Mouse (Mus musculus) stomach, postnatal 0 days (tissue): ENCODE data around the gene Vapa. TPM values are rescaled to one million over a fixed set of nuclear protein-coding genes. Genes with fewer than 3 reads are reported as not detected.

Source experiments
- ATAC-seq: fragments of 200-750 bp; cut with Nextera tagmentation; 2 replicates; pipeline ENCODE4 v1.8.0; 2017; ENCODE audit not compliant: low FRiP score, low TSS enrichment
- DNase-seq: peaks from one replicate; pipeline ENCODE4 v3.0.0-alpha.2; 2016; ENCODE audit warnings: low spot score
- H3K27ac ChIP-seq: fragments of 300-500 bp; sonication (generic); replicated peaks from 2 replicates; pipeline ENCODE4 v1.5.1; 2014; ENCODE audit warnings: mild to moderate bottlenecking, control low read depth
- H3K27me3 ChIP-seq: fragments of 300-500 bp; sonication (generic); 2 replicates; pipeline ENCODE4 v1.6.1; 2014; ENCODE audit warnings: low read length; ENCODE audit not compliant: control insufficient read depth, insufficient read depth
- H3K36me3 ChIP-seq: fragments of 300-500 bp; sonication (generic); 2 replicates; pipeline ENCODE4 v1.6.1; 2014; ENCODE audit warnings: low read length, mixed read lengths; ENCODE audit not compliant: control insufficient read depth, insufficient read depth
- H3K4me1 ChIP-seq: fragments of 300-500 bp; sonication (generic); replicated peaks from 2 replicates; pipeline ENCODE4 v1.6.1; 2014; ENCODE audit warnings: antibody characterized with exemption; ENCODE audit not compliant: control insufficient read depth, insufficient read depth
- H3K4me2 ChIP-seq: fragments of 300-500 bp; sonication (generic); replicated peaks from 2 replicates; pipeline ENCODE4 v1.6.1; 2014; ENCODE audit warnings: low read depth, mild to moderate bottlenecking, control low read depth, moderate library complexity
- H3K4me3 ChIP-seq: fragments of 300-500 bp; sonication (generic); 2 replicates; pipeline ENCODE4 v1.5.1; 2014; ENCODE audit warnings: low read depth, low read length, control low read depth
- H3K9ac ChIP-seq: fragments of 300-500 bp; sonication (generic); 2 replicates; pipeline ENCODE4 v1.6.1; 2014; ENCODE audit warnings: mild to moderate bottlenecking, low read length, control low read depth, mixed read lengths
- H3K9me3 ChIP-seq: fragments of 300-500 bp; sonication (generic); 2 replicates; pipeline ENCODE4 v1.6.1; 2016; ENCODE audit warnings: low read length; ENCODE audit not compliant: control insufficient read depth
- CTCF ChIP-seq: IDR thresholded peaks from 2 replicates; pipeline ENCODE4 v1.5.1; 2016; ENCODE audit warnings: antibody characterized with exemption, low read depth, mild to moderate bottlenecking, moderate library complexity
- EP300 ChIP-seq: optimal IDR thresholded peaks from 2 replicates; pipeline ENCODE3; 2016; ENCODE audit warnings: antibody characterized with exemption
- WGBS: fragments of 180-500 bp; shearing (Covaris S2); extraction: QIAGEN DNeasy Blood & Tissue Kit; methylation state at CpG from one replicate; pipeline ENCODE4 v1.1.7; 2014; 5-methylcytosine and 5-hydroxymethylcytosine counted together
- polyA plus RNA-seq: library from polyadenylated mRNA; unstranded; fragments of >200 nt; fragmentation: Nextera tagmentation; extraction: Ambion mirVana; gene quantifications from 2 replicates; pipeline ENCODE4 v1.2.1, GENCODE M21; 2015

The Vapa gene
- polyA plus RNA-seq, 1 experiment from 2014 or later = 203 TPM

DNA sequence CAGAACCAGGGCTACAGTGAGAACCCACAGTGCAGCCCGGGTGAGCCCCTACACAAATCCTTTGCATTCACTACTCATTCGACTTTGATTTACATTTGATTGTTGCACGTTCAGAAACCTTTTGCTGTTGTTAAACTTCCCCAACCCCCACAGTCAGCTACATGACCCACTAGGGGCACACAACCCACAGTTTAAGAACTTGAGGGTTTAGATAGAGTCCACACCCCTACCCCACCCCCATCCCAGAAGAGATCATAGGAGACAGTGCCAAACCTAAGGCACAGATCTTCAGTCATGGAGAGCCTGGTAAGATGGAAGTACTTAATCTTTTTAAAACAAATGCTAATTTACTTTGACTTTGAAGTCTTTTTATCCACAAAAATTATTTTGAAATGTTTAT lies 2.3 kb upstream of the Vapa start:
- H3K27ac ChIP-seq = no peak overlapping the region
- no peaks in the 10 kb centered on the region for H3K36me3 ChIP-seq
- DNase-seq (no peak), ATAC-seq (no peak)
- 33% methylated on average over 3 of the region's 3 CpGs for WGBS
- no peak overlapping the region for H3K4me3 ChIP-seq
- no peak overlapping the region for H3K4me2 ChIP-seq
- no peaks in the 10 kb centered on the region for H3K4me1 ChIP-seq
- no peak overlapping the region for H3K9ac ChIP-seq
- no peaks in the 10 kb centered on the region for H3K27me3 ChIP-seq
- H3K9me3 ChIP-seq = no peaks in the 10 kb centered on the region
- TF ChIP-seq CTCF (0 out of 2 replicates have a peak, but pooled peaks have one; percentile 13), EP300 (no peak)

- Histone ChIP-seq H3K4me2 (peak overlapping the region; percentile 60), H3K4me1 (0 out of 2 replicates have a peak, but pooled peaks cover 1% of the 10 kb centered on the region), H3K9me3 (no peaks in the 10 kb centered on the region), H3K4me3 (peak overlapping the region; percentile 100), H3K36me3 (no peaks in the 10 kb centered on the region), H3K9ac (peak overlapping the region; percentile 97), H3K27ac (peak overlapping the region; percentile 99), H3K27me3 (no peaks in the 10 kb centered on the region)
- no peak for ATAC-seq
- WGBS = under 1% methylated on average over 9 of the region's 9 CpGs
- DNase-seq = no peak
- no peak for TF ChIP-seq CTCF
- no peak for TF ChIP-seq EP300
These were observed 1.1 kb upstream of the Vapa start for GRCm38 (mm10) chr17:65614431-65614830.

GRCm38 (mm10) chr17:65613142-65613462 lies 253 bp downstream of the Vapa start:
- under 1% methylated on average over 33 of the region's 42 CpGs for WGBS
- peak; percentile 49 for ATAC-seq
- no peak for TF ChIP-seq EP300
- TF ChIP-seq CTCF = no peak

DNA sequence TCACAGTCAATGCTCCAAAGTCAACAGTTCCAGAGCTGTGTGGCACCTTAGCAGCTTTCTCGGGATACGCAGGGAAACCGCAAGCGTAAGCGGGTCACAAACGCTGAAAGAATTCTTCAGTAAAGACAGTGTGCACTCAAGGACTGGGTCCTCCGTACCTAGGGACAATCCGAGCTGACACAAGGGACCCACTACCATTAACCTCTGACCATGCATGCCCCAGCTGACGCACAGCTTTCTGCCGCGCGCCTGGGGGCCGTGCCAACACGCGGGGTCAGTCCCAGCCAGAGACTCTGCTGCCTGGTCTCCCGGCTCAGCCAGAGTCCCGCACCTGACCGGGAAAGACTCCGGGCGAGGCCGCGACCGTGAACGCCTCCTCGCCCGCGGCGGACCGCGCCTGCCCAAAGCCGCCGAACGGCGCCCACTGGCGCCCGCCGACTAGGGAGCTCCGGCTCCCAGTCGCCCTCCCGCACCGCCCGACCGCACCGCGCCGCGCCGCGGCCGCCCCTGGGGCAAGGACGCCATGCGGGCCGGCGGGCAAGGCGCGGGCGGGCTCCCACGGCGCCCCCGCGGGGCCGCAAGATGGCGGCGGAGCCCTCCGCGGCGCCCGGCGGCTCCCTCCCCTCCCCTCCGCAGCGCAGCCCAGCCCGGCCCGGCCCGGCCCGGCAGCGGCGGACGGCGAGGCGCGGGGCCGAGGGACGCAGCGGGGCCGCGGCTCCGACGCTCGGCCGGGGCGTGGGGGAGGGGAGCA lies 789 bp downstream of the Vapa start:
- Histone ChIP-seq H3K4me3 (peak overlapping the region; percentile 100), H3K27me3 (no peaks in the 10 kb centered on the region), H3K9ac (peak overlapping the region; percentile 97), H3K36me3 (no peaks in the 10 kb centered on the region), H3K4me2 (peak overlapping the region; percentile 66), H3K27ac (peak overlapping the region; percentile 99), H3K4me1 (peaks cover 7% of the 10 kb centered on the region; the same call in 1 of the 2 replicates), H3K9me3 (no peaks in the 10 kb centered on the region)
- no peak for TF ChIP-seq CTCF
- no peak for TF ChIP-seq EP300
- ATAC-seq (peak; percentile 8), DNase-seq (peak; percentile 58)
- under 1% methylated on average over 58 of the region's 91 CpGs for WGBS

More at GRCm38 (mm10) chr17:65613142-65613462, 253 bp downstream of the Vapa start:
- Histone ChIP-seq H3K27ac (peak overlapping the region; percentile 99), H3K9me3 (no peaks in the 10 kb centered on the region), H3K36me3 (no peaks in the 10 kb centered on the region), H3K27me3 (no peaks in the 10 kb centered on the region), H3K4me2 (peak overlapping the region; percentile 66; the same call in 1 of the 2 replicates), H3K9ac (peak overlapping the region; percentile 97), H3K4me1 (peaks cover 5% of the 10 kb centered on the region; the same call in 1 of the 2 replicates), H3K4me3 (peak overlapping the region; percentile 100)
- no peak for DNase-seq

DNA sequence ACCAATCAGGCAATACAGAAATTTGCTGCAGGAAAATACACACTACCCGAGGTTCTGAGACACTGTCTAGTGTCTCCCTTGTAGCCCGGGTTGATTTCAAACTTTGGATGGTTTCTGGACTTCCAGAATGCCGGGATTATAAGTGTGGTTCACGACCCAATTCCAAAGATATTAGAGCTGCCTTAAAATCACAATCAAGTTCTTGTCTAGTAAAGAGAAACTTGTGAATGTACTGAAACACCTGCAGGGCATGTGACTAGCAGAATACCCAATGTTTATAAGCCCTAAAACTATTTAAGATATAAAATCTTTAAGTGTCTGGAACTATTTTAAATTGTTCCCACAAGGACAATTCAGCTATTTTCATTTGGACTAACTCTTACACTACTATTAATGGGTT lies 1.6 kb downstream of the Vapa start:
- ATAC-seq = no peak
- Histone ChIP-seq H3K27me3 (no peaks in the 10 kb centered on the region), H3K4me3 (peak overlapping the region; percentile 100), H3K36me3 (no peaks in the 10 kb centered on the region), H3K9me3 (no peaks in the 10 kb centered on the region), H3K9ac (no peak overlapping the region), H3K27ac (no peak overlapping the region), H3K4me1 (peaks cover 10% of the 10 kb centered on the region; the same call in 1 of the 2 replicates), H3K4me2 (peak overlapping the region; percentile 66)
- 2% methylated on average over 4 of the region's 4 CpGs for WGBS
- DNase-seq = peak; percentile 36
- TF ChIP-seq CTCF (no peak), EP300 (no peak)

- no peak overlapping the region for H3K4me2 ChIP-seq
- no peak for DNase-seq
- H3K9me3 ChIP-seq = no peaks in the 10 kb centered on the region
- WGBS = 54% methylated on average over 5 of the region's 5 CpGs
- H3K36me3 ChIP-seq = no peaks in the 10 kb centered on the region
- no peak overlapping the region for H3K4me3 ChIP-seq
- ATAC-seq = no peak
- H3K9ac ChIP-seq = no peak overlapping the region
- H3K27ac ChIP-seq = peak overlapping the region; percentile 40
- TF ChIP-seq EP300 (no peak), CTCF (no peak)
- H3K4me1 ChIP-seq = peaks cover 15% of the 10 kb centered on the region
- no peaks in the 10 kb centered on the region for H3K27me3 ChIP-seq
These were observed 4.6 kb downstream of the Vapa start for GRCm38 (mm10) chr17:65608743-65609142.
